Mouse (Mus musculus) ZHBTc4 (cell line): ENCODE measurements around the gene Gtf2e1.

Experiments used
- DNase-seq: peaks from one replicate; pipeline ENCODE4 v3.0.0-alpha.2; 2011; ENCODE audit warnings: low read depth, low spot score

The Gtf2e1 gene

GRCm38 (mm10) chr16:37539611-37540580 is at the start of gene Gtf2e1, which contains the start of gene Rabl3:
Gene Gtf2e1, minus strand, starts transcription at chr16:37539789.
Gene Rabl3, plus strand, starts transcription at chr16:37539885.
- peak; percentile 99 for DNase-seq

DNA sequence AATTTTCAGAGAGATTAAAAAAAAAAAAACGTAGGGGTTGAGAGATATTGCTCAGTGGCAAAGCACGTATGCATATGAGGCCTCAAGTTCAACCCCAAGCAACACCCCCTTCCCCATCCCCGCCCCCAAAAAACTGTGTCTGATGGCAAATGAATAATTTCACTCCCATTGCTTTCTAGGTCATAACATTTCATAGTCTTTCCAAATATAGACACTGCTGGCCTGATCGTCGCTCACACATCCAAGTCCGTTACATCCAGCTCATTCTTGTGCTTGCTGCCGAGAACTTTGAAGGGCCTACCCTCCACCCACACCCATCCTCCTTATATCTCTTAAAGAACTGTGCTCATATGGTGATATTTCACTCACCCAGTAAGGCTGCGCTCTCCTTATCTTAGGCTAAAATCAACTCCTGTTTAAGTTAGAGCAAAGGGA is 45.6 kb upstream of the Gtf2e1 start:
- DNase-seq: no peak

DNA sequence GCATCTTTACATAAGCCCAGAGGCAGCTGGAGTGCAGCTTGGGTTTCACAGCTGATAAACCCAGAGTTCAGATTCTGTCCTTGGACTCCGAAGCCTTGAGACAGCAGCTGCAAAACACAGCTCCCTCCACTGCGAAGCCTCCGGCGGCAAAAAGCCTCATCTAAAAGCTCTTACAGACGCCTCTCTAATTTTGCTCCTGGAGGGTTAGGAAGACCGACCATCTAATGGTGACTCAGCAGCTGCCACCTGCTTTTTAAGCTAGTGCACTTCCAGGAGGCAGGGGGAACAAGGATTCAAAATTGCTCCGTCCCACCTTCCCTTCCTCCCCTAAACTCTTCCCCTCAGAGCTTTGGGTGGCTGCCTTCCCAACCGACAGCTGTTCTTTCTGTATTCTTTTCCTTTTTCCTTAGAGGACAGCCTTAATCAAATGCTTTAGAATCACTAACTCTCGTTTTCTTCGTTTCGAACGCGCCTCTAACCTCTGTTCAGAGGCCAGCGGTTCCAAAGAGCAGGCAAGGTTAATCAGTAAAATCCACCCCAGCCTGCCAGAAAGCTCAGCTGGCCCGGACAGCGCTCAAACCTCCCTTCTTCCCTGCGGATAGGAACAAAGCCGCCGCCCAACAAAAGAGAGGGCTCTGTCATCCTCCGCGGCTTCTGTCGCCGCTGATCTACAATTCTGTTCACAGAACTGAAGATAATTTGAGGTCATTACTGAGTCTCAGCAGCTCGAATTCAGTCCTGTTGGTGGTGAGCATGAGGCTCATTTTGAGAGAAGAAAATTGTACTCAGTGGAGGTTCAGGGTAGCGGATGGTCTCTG is 44.8 kb upstream of the Gtf2e1 start:
- DNase-seq: peak; percentile 58

DNA sequence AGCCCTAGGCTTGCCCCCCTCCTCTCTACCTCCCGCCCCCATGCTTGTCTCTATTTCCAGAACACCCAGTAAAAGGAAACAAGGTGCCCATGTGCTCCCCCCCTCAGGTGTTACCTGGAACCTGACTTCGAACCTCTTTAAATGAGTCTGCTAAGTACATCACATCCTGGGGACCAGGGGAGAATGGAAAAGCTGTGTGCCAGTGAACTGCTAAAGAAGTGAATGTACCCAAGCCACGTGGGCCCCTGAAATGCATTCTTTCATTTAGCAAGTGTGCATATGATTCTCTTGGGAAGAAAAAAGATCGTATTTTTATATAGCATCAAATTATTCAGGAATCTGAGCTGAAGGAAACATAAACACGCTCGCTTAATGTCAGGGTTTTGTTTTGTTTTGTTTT is 44.2 kb upstream of the Gtf2e1 start:
- DNase-seq: no peak

DNA sequence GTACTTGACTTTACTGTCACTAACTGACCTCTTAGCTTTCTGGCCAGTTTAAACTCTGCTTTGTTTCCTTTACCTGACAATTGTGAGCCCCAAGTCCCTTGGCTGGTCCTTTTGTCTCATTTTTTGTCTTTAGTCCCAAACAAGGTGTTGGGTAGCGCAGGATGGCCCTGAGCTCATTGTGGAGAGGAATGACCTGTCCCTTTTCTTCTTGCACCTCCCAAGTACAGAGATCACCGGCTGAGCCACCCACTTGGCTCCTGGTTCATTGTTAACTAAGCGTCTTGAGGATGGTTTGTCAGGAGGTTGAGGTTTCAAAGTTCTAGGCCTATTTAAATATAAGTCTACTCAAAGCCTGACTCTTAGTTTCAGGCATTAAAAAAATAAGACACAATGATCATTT is 43.7 kb upstream of the Gtf2e1 start:
- no peak for DNase-seq

DNA sequence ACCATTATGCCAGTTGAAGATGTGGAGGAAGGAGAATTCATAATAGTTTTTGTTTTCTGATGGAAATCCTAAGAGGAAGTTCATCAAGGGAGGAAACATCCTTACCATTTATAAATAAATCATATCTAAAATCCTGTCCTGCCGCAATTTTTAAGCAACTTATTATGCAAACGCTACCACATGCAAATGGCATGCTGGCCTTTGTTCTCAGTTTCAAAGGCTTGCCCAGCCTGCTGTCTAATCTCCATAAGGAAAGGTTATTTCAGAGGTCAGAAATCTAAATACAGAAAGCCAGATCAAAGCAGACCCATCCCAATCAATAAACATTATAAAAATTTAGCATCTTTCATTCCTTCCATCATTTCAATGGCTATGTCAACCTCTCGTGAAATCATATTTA is 42.3 kb upstream of the Gtf2e1 start:
- DNase-seq: no peak

GRCm38 (mm10) chr16:37580651-37581050 is 41.1 kb upstream of the Gtf2e1 start:
- DNase-seq: no peak

GRCm38 (mm10) chr16:37579994-37580393 is 40.4 kb upstream of the Gtf2e1 start, which contains the start of gene Hgd:
Gene Hgd, plus strand, starts transcription at chr16:37580153.
- DNase-seq: no peak

DNA sequence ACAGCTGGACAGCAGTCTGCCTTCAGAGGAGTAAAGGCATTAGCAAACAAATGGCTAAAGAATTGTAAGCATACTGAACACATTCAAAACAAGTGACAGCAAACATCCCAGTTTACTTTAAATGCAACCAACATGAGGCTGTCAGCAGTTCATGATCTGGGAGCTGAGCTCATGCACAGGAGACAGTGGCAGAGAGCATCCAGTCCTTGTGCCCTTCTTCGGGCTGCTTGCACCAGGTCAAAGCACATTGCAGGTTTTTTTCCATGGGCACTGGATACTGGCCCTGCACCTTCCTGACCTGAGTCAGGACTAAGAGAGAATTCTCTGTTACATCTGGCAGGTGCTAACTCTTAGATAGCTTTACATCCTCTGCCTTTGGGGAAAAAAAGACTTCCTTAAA is 40.0 kb upstream of the Gtf2e1 start:
- DNase-seq: no peak

- no peak for DNase-seq
These were observed 35.7 kb upstream of the Gtf2e1 start for GRCm38 (mm10) chr16:37575325-37575724.

DNA sequence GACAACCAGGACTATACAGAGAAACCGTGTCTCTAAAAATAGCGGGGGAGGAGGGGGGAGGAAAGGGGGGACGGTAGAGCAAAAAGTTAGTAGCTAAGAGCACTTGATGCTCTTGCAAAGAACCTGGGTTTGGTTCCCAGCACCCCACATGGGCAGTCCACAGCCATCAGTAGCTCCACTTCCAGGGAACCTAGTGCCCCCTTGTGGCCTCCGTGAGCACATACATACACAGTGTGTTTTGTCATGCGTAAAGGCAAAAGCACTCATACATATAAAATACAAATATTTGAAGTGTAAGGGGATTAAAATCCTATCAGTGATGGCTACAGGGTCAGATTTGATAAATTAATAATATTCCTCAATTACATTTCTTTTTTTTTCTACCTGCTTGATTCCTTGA is 33.5 kb upstream of the Gtf2e1 start:
- peak; percentile 50 for DNase-seq

DNA sequence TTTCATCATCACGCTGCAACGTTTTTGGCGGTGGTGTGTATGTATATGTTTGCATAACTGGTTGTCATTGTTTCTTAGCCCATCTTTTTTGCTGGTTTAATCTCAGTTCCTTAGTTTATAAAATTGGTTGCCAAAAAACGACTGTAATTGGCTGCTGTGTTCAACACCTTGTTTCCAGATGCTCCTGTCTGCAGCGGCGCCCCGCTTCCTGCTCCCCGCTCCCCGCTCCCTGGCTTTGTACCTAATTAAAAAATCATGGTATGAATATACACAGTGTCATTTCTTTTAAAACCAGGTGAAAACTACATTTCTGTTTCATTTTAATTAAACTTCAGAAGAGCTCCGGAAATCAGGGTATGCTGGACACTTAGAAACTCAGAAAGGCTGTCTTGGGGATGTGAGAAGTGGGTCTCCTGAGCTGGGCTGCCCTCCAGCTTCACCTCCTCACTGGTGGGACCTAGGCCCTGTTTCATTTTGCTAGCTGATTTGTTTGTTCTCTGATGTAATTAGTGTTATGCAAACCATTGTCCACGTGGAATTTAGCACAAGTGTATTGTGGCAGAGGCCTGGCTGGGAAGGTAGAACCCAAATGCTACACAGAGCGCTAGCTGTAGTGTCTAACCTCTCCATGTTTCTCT is 32.6 kb upstream of the Gtf2e1 start:
- no peak for DNase-seq

DNA sequence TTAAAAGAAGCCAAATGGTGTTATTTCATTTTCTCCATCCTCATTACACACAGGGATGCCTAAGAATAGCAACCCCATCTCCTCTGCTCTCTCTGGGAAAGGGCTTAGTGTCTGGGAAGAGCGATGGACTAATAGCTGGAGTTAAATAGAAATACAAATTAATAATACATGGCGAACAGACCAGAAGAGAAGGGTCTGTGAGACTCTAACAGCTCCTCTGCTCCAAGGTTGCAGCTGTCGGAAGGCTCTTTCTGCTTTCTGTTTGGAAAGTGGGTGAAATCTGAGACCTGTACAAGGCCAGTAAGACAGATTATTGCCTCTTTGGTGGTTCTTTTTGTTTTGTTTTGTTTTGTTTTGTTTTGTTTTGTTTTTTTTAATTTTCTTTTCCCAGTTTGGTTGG is 32.0 kb upstream of the Gtf2e1 start:
- DNase-seq: no peak

DNA sequence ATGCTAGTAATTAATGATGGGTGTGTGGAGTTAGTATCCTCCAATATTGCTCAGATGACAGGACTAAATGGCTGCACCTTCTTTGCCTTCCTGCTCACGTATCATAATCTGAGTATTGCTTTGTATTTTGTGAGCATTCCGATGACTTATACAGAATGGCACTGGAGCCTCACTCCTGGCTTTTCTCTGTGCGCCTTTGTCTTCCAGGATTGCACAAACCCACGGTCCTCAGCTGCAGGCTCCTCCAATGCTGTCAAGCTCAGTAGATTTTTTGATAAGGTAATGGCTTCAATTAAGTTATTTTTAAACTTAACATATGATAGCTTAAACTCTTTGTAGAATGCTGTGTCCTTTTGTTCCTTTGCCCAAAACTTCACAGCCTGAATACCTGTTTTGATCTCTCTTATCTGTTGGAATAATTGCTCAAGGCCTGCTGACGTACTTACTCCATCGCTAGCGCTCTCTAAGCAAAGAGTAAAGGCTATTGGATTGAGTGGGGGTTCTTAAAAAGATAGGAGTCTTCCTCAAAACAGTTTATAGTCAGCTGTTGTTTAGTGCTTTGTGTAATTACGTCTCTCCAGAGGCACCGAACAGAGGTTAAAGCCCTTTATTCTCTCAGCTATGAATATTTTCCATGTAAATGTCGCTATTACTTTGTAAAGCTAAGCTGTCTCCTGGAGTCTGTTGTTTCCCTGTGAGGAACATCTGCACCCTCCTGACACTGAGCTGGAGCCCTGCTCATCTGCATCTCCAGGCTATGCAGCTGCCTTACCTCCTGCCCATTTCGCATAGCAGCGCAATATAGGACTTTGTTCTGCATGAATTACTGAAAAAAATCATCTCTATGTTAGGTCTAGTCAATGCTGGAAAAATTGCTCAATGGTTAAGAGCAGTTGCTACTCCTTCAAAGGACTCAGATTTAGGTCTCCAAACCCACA is 27.8 kb upstream of the Gtf2e1 start:
- no peak for DNase-seq

- DNase-seq: no peak
These were observed 26.5 kb upstream of the Gtf2e1 start for GRCm38 (mm10) chr16:37566107-37566506.

DNA sequence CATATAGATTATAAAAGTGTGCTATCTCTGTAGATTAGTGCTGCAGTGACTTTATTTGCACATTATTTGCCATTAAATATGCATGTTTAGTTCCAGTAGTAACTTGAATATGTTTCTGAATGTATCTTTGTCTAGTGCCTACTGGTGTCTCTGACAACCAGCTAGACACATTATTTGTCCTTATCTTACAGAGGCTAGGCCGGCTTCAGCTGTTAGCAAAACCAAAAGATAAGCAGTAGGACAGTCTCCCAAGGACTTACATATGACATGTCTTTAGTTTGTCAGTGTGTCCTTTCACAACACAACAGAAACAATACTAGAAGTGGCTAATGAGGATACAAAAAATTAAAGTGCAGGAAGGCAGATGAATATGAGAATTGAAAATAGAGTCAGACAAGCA is 25.5 kb upstream of the Gtf2e1 start:
- no peak for DNase-seq

GRCm38 (mm10) chr16:37562961-37563360 is 23.4 kb upstream of the Gtf2e1 start:
- DNase-seq: no peak

- DNase-seq: no peak
These were observed 22.8 kb upstream of the Gtf2e1 start for GRCm38 (mm10) chr16:37562414-37562813.

GRCm38 (mm10) chr16:37552824-37553223 is 13.2 kb upstream of the Gtf2e1 start:
- DNase-seq: no peak

DNA sequence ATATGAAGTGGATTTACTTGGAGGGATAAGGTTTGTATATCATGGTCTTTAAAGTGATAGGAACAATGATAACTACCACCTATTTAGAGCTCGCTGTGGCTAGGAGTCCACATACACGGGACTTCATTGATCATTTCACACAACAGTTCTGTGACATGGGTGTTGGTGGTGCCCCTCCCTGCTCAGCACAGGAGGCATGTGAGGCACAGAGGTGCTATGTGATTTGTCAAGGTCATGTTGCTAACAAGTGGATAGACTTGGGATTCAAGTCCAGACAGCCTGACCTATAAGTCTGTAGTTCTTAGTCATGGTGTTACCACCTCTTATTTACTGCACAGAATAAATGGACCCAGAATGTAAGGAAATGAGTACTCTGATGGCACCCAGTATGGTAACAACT is 11.4 kb upstream of the Gtf2e1 start:
- no peak for DNase-seq

DNA sequence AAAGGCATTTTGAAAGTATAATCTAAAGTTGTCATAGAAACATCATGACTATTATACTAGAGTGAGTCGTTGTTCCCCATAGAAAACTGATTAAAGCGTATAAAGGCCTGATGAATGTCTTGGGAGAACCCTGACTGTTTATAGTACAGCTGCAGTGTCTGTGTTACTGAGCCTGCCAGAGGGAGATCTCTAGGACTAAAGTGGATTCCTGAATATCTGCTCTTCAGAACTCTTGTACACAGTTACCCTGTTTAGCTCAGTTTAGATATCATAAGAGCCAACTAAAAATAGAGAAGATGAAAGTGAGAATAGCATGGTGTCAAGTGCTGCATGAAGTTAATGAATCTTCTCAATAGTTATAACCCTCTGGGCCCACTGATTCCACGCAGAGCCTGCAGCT is 10.7 kb upstream of the Gtf2e1 start:
- no peak for DNase-seq
